Mouse (Mus musculus) C2C12 (cell line): ENCODE data around the gene Dnajb12.
"Not testable (repeated sequence)": the region's sequence is repeated elsewhere in the genome, so short reads cannot be mapped to it uniquely, and the experiment has no call there.

ENCODE experiments used
- CEBPB ChIP-seq: IDR thresholded peaks from one replicate; pipeline ENCODE4 v1.6.1; 2011; ENCODE audit warnings: low read depth, mild to moderate bottlenecking, control low read depth, moderate library complexity
- CTCF ChIP-seq: IDR thresholded peaks from one replicate; pipeline ENCODE4 v1.5.1; 2011; ENCODE audit not compliant: control insufficient read depth, insufficient read depth, insufficient read length
- MAX ChIP-seq: IDR thresholded peaks from one replicate; pipeline ENCODE4 v1.6.1; 2011; ENCODE audit warnings: mild to moderate bottlenecking, control low read depth
- MYOG ChIP-seq: IDR thresholded peaks from one replicate; pipeline ENCODE4 v1.6.1; 2011; ENCODE audit not compliant: control insufficient read depth, insufficient read length; ENCODE audit errors: extremely low read depth
- USF1 ChIP-seq: IDR thresholded peaks from one replicate; pipeline ENCODE4 v1.6.1; 2011; ENCODE audit warnings: low read depth, mild to moderate bottlenecking, control low read depth, moderate library complexity

DNA sequence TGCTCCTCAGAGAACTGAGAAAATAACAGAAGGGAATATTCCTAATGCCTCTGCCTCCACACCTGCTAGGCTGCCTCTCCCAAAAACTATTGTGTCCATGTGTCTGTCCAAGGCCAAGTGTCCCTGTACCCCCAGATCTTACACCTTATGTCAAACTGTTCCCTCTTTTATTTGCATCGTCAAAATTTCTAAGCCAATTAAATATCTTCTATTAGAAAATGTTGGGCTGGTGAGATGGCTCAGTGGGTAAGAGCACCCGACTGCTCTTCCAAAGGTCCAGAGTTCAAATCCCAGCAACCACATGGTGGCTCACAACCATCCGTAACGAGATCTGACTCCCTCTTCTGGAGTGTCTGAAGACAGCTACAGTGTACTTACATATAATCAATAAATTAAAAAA is 2.7 kb upstream of the Dnajb12 start:
- TF ChIP-seq CTCF, USF1, MYOG, MAX, CEBPB: not testable (repeated sequence)
